Mouse (Mus musculus): ENCODE measurements around the gene Lgals4. TPM values are rescaled to one million over a fixed set of nuclear protein-coding genes. Genes with fewer than 3 reads are reported as not detected.
A peak's percentile ranks its signal among the peaks of the same experiment; 100 is the strongest.

The Lgals4 gene
- polyA plus RNA-seq, 1 experiment from 2014 or later: 3.3 TPM

GRCm38 (mm10) chr7:28793834-28794233 is 39.8 kb upstream of the Lgals4 start:
- H3K36me3 ChIP-seq (ENCODE audit: control insufficient read depth, insufficient read depth, low read length): no peaks in the 10 kb centered on the region
- H3K27ac ChIP-seq (replicated peaks; ENCODE audit: low read depth, low read length): no peak overlapping the region
- no peak overlapping the region for H3K9ac ChIP-seq (replicated peaks; ENCODE audit: low read length)
- ATAC-seq (ENCODE audit: low FRiP score, low TSS enrichment) (no peak), DNase-seq (no peak)
- no peaks in the 10 kb centered on the region for H3K9me3 ChIP-seq (ENCODE audit: control insufficient read depth, low read length)
- 29% methylated on average over 2 of the region's 2 CpGs for WGBS
- H3K27me3 ChIP-seq (ENCODE audit: control insufficient read depth, insufficient read depth, low read length): no peaks in the 10 kb centered on the region
- no peaks in the 10 kb centered on the region for H3K4me1 ChIP-seq (ENCODE audit: control insufficient read depth, insufficient read depth, low read length)
- H3K4me3 ChIP-seq (replicated peaks; ENCODE audit: low read depth, low read length): no peak overlapping the region
- H3K4me2 ChIP-seq (ENCODE audit: low read length): no peak overlapping the region

- no peak overlapping the region for H3K27ac ChIP-seq (replicated peaks; ENCODE audit: low read depth, low read length)
- no peak for ATAC-seq (ENCODE audit: low FRiP score, low TSS enrichment)
- no peak for DNase-seq
- no peaks in the 10 kb centered on the region for H3K36me3 ChIP-seq (ENCODE audit: control insufficient read depth, insufficient read depth, low read length)
- H3K9me3 ChIP-seq (ENCODE audit: control insufficient read depth, low read length): no peaks in the 10 kb centered on the region
- H3K27me3 ChIP-seq (ENCODE audit: control insufficient read depth, insufficient read depth, low read length): no peaks in the 10 kb centered on the region
- no peaks in the 10 kb centered on the region for H3K4me1 ChIP-seq (ENCODE audit: control insufficient read depth, insufficient read depth, low read length)
- H3K4me3 ChIP-seq (replicated peaks; ENCODE audit: low read depth, low read length): no peak overlapping the region
- H3K4me2 ChIP-seq (ENCODE audit: low read length): no peak overlapping the region
- WGBS: 85% methylated on average over 3 of the region's 3 CpGs
- no peak overlapping the region for H3K9ac ChIP-seq (replicated peaks; ENCODE audit: low read length)
Measured at GRCm38 (mm10) chr7:28794496-28794895, 39.2 kb upstream of the Lgals4 start.

- H3K27ac ChIP-seq (replicated peaks; ENCODE audit: low read depth, low read length): no peak overlapping the region
- 86% methylated on average over 15 of the region's 15 CpGs for WGBS
Measured at GRCm38 (mm10) chr7:28795832-28796231, 37.8 kb upstream of the Lgals4 start.

GRCm38 (mm10) chr7:28796562-28796975 is 37.1 kb upstream of the Lgals4 start:
- Histone ChIP-seq H3K4me3 (replicated peaks; ENCODE audit: low read depth, low read length) (0 out of 2 replicates have a peak overlapping the region, but pooled peaks have one; percentile 12), H3K27ac (replicated peaks; ENCODE audit: low read depth, low read length) (no peak overlapping the region), H3K4me2 (ENCODE audit: low read length) (peak overlapping the region; percentile 45), H3K36me3 (ENCODE audit: control insufficient read depth, insufficient read depth, low read length) (no peaks in the 10 kb centered on the region), H3K27me3 (ENCODE audit: control insufficient read depth, insufficient read depth, low read length) (no peaks in the 10 kb centered on the region), H3K9ac (replicated peaks; ENCODE audit: low read length) (peak overlapping the region; percentile 14; the same call in 1 of the 2 replicates), H3K9me3 (ENCODE audit: control insufficient read depth, low read length) (no peaks in the 10 kb centered on the region), H3K4me1 (ENCODE audit: control insufficient read depth, insufficient read depth, low read length) (no peaks in the 10 kb centered on the region)
- 14% methylated on average over 32 of the region's 32 CpGs for WGBS
- ATAC-seq (ENCODE audit: low FRiP score, low TSS enrichment) (peak; percentile 64), DNase-seq (peak; percentile 84)

More at GRCm38 (mm10) chr7:28795832-28796231, 37.8 kb upstream of the Lgals4 start:
- H3K27me3 ChIP-seq (ENCODE audit: control insufficient read depth, insufficient read depth, low read length): no peaks in the 10 kb centered on the region
- H3K9me3 ChIP-seq (ENCODE audit: control insufficient read depth, low read length): no peaks in the 10 kb centered on the region
- no peak overlapping the region for H3K4me2 ChIP-seq (ENCODE audit: low read length)
- H3K9ac ChIP-seq (replicated peaks; ENCODE audit: low read length): no peak overlapping the region
- no peaks in the 10 kb centered on the region for H3K36me3 ChIP-seq (ENCODE audit: control insufficient read depth, insufficient read depth, low read length)
- H3K4me3 ChIP-seq (replicated peaks; ENCODE audit: low read depth, low read length): no peak overlapping the region
- DNase-seq: no peak
- H3K4me1 ChIP-seq (ENCODE audit: control insufficient read depth, insufficient read depth, low read length): no peaks in the 10 kb centered on the region
- ATAC-seq (ENCODE audit: low FRiP score, low TSS enrichment): no peak

- no peaks in the 10 kb centered on the region for H3K27me3 ChIP-seq (ENCODE audit: control insufficient read depth, insufficient read depth, low read length)
- no peak overlapping the region for H3K4me3 ChIP-seq (replicated peaks; ENCODE audit: low read depth, low read length)
- no peaks in the 10 kb centered on the region for H3K36me3 ChIP-seq (ENCODE audit: control insufficient read depth, insufficient read depth, low read length)
- H3K27ac ChIP-seq (replicated peaks; ENCODE audit: low read depth, low read length): no peak overlapping the region
- no peak for DNase-seq
- no peak for ATAC-seq (ENCODE audit: low FRiP score, low TSS enrichment)
- H3K9ac ChIP-seq (replicated peaks; ENCODE audit: low read length): no peak overlapping the region
- no peak overlapping the region for H3K4me2 ChIP-seq (ENCODE audit: low read length)
- H3K4me1 ChIP-seq (ENCODE audit: control insufficient read depth, insufficient read depth, low read length): no peaks in the 10 kb centered on the region
- no peaks in the 10 kb centered on the region for H3K9me3 ChIP-seq (ENCODE audit: control insufficient read depth, low read length)
- 95% methylated on average over 9 of the region's 9 CpGs for WGBS
Measured at GRCm38 (mm10) chr7:28799994-28800393, 33.7 kb upstream of the Lgals4 start.

- Histone ChIP-seq H3K4me1 (ENCODE audit: control insufficient read depth, insufficient read depth, low read length) (no peaks in the 10 kb centered on the region), H3K36me3 (ENCODE audit: control insufficient read depth, insufficient read depth, low read length) (no peaks in the 10 kb centered on the region), H3K9ac (replicated peaks; ENCODE audit: low read length) (no peak overlapping the region), H3K4me2 (ENCODE audit: low read length) (no peak overlapping the region), H3K4me3 (replicated peaks; ENCODE audit: low read depth, low read length) (no peak overlapping the region), H3K27me3 (ENCODE audit: control insufficient read depth, insufficient read depth, low read length) (no peaks in the 10 kb centered on the region), H3K9me3 (ENCODE audit: control insufficient read depth, low read length) (no peaks in the 10 kb centered on the region), H3K27ac (replicated peaks; ENCODE audit: low read depth, low read length) (no peak overlapping the region)
- WGBS: 90% methylated on average over 3 of the region's 3 CpGs
- DNase-seq: no peak
- no peak for ATAC-seq (ENCODE audit: low FRiP score, low TSS enrichment)
Measured at GRCm38 (mm10) chr7:28801451-28801850, 32.2 kb upstream of the Lgals4 start.

GRCm38 (mm10) chr7:28801901-28802670 is 31.6 kb upstream of the Lgals4 start:
- no peak overlapping the region for H3K4me2 ChIP-seq (ENCODE audit: low read length)

GRCm38 (mm10) chr7:28802846-28803588 is 30.6 kb upstream of the Lgals4 start:
- DNase-seq (no peak), ATAC-seq (ENCODE audit: low FRiP score, low TSS enrichment) (no peak)
- Histone ChIP-seq H3K4me2 (ENCODE audit: low read length) (no peak overlapping the region), H3K4me3 (replicated peaks; ENCODE audit: low read depth, low read length) (no peak overlapping the region), H3K9me3 (ENCODE audit: control insufficient read depth, low read length) (no peaks in the 10 kb centered on the region), H3K36me3 (ENCODE audit: control insufficient read depth, insufficient read depth, low read length) (no peaks in the 10 kb centered on the region), H3K27ac (replicated peaks; ENCODE audit: low read depth, low read length) (0 out of 2 replicates have a peak overlapping the region, but pooled peaks have one; percentile 32), H3K4me1 (ENCODE audit: control insufficient read depth, insufficient read depth, low read length) (0 out of 2 replicates have a peak, but pooled peaks cover 5% of the 10 kb centered on the region), H3K27me3 (ENCODE audit: control insufficient read depth, insufficient read depth, low read length) (no peaks in the 10 kb centered on the region), H3K9ac (replicated peaks; ENCODE audit: low read length) (no peak overlapping the region; the same call in 1 of the 2 replicates)
- WGBS: 11% methylated on average over 10 of the region's 10 CpGs

More at GRCm38 (mm10) chr7:28801901-28802670, 31.6 kb upstream of the Lgals4 start:
- 0 out of 2 replicates have a peak overlapping the region, but pooled peaks have one; percentile 32 for H3K27ac ChIP-seq (replicated peaks; ENCODE audit: low read depth, low read length)
- H3K36me3 ChIP-seq (ENCODE audit: control insufficient read depth, insufficient read depth, low read length): no peaks in the 10 kb centered on the region
- no peak overlapping the region; the same call in 1 of the 2 replicates for H3K9ac ChIP-seq (replicated peaks; ENCODE audit: low read length)
- no peaks in the 10 kb centered on the region for H3K4me1 ChIP-seq (ENCODE audit: control insufficient read depth, insufficient read depth, low read length)
- ATAC-seq (ENCODE audit: low FRiP score, low TSS enrichment) (no peak), DNase-seq (no peak)
- WGBS: 29% methylated on average over 10 of the region's 10 CpGs
- H3K9me3 ChIP-seq (ENCODE audit: control insufficient read depth, low read length): no peaks in the 10 kb centered on the region
- H3K27me3 ChIP-seq (ENCODE audit: control insufficient read depth, insufficient read depth, low read length): no peaks in the 10 kb centered on the region
- H3K4me3 ChIP-seq (replicated peaks; ENCODE audit: low read depth, low read length): no peak overlapping the region

Measured in midbrain, embryonic 14.5 days (tissue).